Mouse (Mus musculus): Measurements from ENCODE around the gene Amacr. TPM values are rescaled to one million over a fixed set of nuclear protein-coding genes. Genes with fewer than 3 reads are reported as not detected.

Gene Amacr
- total RNA-seq (2014; rRNA removed) (5.2 and 6.3 TPM in 2 replicates), polyA plus RNA-seq (2015; fragmentation: Nextera tagmentation; extraction: Ambion mirVana) (9.8 and 11.1 TPM in 2 replicates)

DNA sequence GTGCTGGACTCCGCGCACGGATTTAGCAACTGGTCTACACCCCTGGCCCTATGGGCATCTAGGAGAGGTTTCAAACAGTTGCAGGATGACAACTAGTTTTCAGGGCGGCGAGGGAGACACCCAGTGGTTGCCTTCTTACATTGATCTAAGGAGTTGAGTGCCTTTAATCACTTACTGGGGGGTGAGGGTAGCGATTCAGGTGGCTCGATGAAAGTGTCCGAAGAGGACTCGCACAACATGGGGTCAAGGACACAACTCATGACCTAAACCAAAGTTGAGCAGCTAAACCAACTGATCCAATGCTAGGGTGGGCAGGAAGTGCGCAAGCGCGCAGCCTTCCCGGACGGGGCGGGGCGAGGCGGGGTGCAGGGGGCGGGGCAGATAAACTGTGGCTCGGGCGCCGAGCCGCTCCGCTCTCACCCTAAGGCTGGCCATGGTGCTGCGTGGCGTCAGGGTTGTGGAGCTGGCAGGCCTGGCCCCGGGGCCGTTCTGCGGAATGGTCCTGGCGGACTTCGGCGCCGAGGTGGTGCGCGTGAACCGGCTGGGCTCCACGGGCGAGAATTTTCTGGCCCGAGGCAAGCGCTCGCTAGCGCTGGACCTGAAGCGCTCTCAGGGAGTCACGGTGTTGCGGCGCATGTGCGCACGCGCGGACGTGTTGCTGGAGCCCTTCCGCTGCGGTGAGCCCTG lies at the start of gene Amacr:
Gene Amacr, plus strand, starts transcription at position 380 of the 687 bp plus-strand sequence.
- DNase-seq (ENCODE audit: low spot score) = peak; percentile 94
- Histone ChIP-seq H3K9me3 (ENCODE audit: low read length) (no peaks in the 10 kb centered on the region), H3K27ac (ENCODE audit: low read depth, low read length) (peak within 1 kb of the TSS; percentile 88), H3K4me1 (ENCODE audit: insufficient read depth, low read length) (peaks cover 7% of the 10 kb centered on the region; the same call in 1 of the 2 replicates), H3K36me3 (ENCODE audit: insufficient read depth, low read length) (no peaks in the 10 kb centered on the region), H3K27me3 (ENCODE audit: insufficient read depth, low read length) (no peaks in the 10 kb centered on the region), H3K9ac (replicated peaks; ENCODE audit: low read length, poor library complexity, severe bottlenecking) (peak within 1 kb of the TSS; percentile 67), H3K4me2 (ENCODE audit: low read depth, low read length, poor library complexity, severe bottlenecking) (peak within 1 kb of the TSS; percentile 59), H3K4me3 (ENCODE audit: low read depth, low read length) (peak within 1 kb of the TSS; percentile 62)
- WGBS = under 1% methylated on average over 52 of the region's 52 CpGs
- ATAC-seq (ENCODE audit: low FRiP score) = peak; percentile 98
- peak; percentile 73 for TF ChIP-seq CTCF (IDR thresholded peaks at IDR 0.05)

DNA sequence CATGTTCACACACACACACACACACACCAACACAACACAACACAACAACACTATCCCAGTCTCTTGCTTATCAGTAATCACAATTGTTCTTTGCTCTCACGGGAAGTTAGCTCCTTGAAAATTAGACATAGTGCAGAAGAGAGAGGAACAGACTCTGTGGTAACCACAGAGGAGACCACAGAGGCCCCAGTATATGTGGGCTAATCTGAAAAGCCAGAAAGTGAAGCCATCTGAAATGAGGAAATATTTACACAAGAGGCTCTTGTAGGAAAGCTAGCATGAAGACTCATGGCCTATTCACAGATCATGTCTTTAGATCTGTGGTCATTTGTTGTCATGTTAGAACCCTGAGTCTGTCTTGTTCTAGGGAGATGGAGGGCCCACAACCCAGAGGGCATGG lies 47.6 kb upstream of the Amacr start:
- Histone ChIP-seq H3K9ac (replicated peaks; ENCODE audit: low read length, poor library complexity, severe bottlenecking) (no peak overlapping the region), H3K4me3 (ENCODE audit: low read depth, low read length) (no peak overlapping the region), H3K27me3 (ENCODE audit: insufficient read depth, low read length) (no peaks in the 10 kb centered on the region), H3K4me1 (ENCODE audit: insufficient read depth, low read length) (no peaks in the 10 kb centered on the region), H3K27ac (ENCODE audit: low read depth, low read length) (no peak overlapping the region), H3K9me3 (ENCODE audit: low read length) (no peaks in the 10 kb centered on the region), H3K4me2 (ENCODE audit: low read depth, low read length, poor library complexity, severe bottlenecking) (no peak overlapping the region), H3K36me3 (ENCODE audit: insufficient read depth, low read length) (no peaks in the 10 kb centered on the region)
- DNase-seq (ENCODE audit: low spot score) = no peak
- WGBS = 88% methylated on average over 1 of the region's 1 CpGs
- ATAC-seq (ENCODE audit: low FRiP score) = no peak
- TF ChIP-seq CTCF (IDR thresholded peaks at IDR 0.05) = no peak

DNA sequence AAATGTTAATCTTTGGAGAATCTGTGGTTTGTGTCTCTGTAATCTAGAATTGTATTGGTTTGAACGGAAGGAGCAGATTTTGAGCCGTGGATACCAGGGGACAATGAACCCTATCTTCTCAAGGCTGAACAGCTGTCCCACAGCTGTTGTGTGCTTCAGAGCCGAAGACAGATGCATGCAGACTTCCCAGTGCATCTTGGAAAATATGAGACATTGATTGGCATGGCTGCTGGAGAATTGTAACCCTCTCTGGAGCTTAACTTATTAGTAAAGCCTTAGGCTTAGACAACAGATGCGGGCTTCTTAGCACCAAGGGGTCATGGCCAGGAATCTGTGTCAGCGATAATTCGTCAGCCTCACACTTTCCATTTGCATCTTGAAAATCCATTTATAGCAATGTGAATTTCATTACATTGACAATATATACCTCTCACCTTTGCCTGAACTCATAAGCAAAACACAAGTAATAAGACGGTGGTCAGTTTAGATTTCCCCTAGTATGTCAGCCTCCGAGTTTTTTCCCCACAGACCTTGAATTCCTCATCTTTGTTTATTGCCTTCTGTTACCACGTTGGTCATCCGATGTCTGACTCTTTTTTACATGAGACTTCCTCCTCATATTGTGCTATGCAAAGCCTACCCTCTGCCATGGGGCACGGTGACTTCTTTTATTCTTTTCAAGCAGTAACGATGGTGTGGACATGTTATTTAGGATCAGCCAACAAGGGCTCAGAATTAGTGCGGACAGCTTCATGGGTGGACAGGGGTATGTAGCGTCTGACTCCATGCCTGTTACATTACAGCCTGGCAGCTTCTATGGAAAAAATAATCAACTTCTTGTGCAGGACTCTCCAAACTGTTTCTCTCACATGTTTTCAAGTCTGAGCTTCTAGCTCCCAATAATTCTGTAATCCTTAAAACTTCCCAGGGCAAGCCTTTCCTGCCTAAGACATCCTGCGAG lies 41.1 kb upstream of the Amacr start:
- H3K9ac ChIP-seq (replicated peaks; ENCODE audit: low read length, poor library complexity, severe bottlenecking) = no peak overlapping the region

DNA sequence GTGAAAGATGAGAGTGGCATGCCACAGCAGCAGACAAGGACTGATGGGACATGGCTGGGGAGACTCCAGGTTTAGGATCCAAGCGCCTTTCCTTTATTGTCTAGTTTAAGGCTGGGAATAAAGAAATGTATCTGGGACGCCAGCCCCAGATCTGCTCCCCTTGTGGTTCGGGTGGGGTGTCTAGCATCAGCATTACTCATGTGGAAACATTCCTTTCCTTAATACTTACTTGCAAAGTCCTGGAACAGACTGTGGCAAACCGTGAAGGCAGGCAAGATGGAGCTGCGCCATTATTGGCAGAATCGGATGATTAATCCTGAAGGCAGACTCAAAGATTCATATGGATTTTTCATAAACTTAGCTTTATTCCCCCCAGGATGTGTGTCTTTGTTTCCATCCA lies 39.7 kb upstream of the Amacr start:
- Histone ChIP-seq H3K4me3 (ENCODE audit: low read depth, low read length) (no peak overlapping the region), H3K4me2 (ENCODE audit: low read depth, low read length, poor library complexity, severe bottlenecking) (no peak overlapping the region), H3K9ac (replicated peaks; ENCODE audit: low read length, poor library complexity, severe bottlenecking) (no peak overlapping the region), H3K27ac (ENCODE audit: low read depth, low read length) (no peak overlapping the region), H3K27me3 (ENCODE audit: insufficient read depth, low read length) (no peaks in the 10 kb centered on the region), H3K9me3 (ENCODE audit: low read length) (no peaks in the 10 kb centered on the region), H3K4me1 (ENCODE audit: insufficient read depth, low read length) (no peaks in the 10 kb centered on the region), H3K36me3 (ENCODE audit: insufficient read depth, low read length) (no peaks in the 10 kb centered on the region)
- TF ChIP-seq CTCF (IDR thresholded peaks at IDR 0.05) = no peak
- ATAC-seq (ENCODE audit: low FRiP score) (no peak), DNase-seq (ENCODE audit: low spot score) (no peak)
- WGBS = 71% methylated on average over 6 of the region's 6 CpGs

More for the DNA sequence above, 41.1 kb upstream of the Amacr start:
- no peaks in the 10 kb centered on the region for H3K27me3 ChIP-seq (ENCODE audit: insufficient read depth, low read length)
- WGBS = 83% methylated on average over 15 of the region's 15 CpGs
- H3K27ac ChIP-seq (ENCODE audit: low read depth, low read length) = no peak overlapping the region
- H3K36me3 ChIP-seq (ENCODE audit: insufficient read depth, low read length) = no peaks in the 10 kb centered on the region
- DNase-seq (ENCODE audit: low spot score) (no peak), ATAC-seq (ENCODE audit: low FRiP score) (no peak)
- H3K4me1 ChIP-seq (ENCODE audit: insufficient read depth, low read length) = no peaks in the 10 kb centered on the region
- no peak overlapping the region for H3K4me2 ChIP-seq (ENCODE audit: low read depth, low read length, poor library complexity, severe bottlenecking)
- TF ChIP-seq CTCF (IDR thresholded peaks at IDR 0.05) = no peak
- no peaks in the 10 kb centered on the region for H3K9me3 ChIP-seq (ENCODE audit: low read length)
- no peak overlapping the region for H3K4me3 ChIP-seq (ENCODE audit: low read depth, low read length)

DNA sequence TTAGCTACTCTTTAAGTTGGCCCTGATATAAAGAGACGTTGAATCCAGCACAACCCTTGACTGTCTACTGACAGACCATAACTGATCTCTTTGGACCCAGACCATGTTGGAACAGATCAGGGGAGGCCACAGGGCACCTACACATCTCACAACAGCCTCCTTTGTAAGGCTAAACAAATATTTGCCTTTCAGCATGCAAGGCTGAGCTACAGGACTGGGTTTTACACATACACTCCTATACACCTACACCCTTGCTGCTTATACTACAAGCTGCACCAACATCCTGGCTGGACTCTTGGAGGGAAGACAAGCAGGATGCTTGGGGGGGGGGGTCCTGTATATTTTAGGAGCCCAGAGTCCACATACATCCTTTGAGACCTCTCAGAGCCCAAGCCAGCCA lies 33.7 kb upstream of the Amacr start:
- no peaks in the 10 kb centered on the region for H3K27me3 ChIP-seq (ENCODE audit: insufficient read depth, low read length)
- H3K4me2 ChIP-seq (ENCODE audit: low read depth, low read length, poor library complexity, severe bottlenecking) = no peak overlapping the region
- no peak for TF ChIP-seq CTCF (IDR thresholded peaks at IDR 0.05)
- no peaks in the 10 kb centered on the region for H3K9me3 ChIP-seq (ENCODE audit: low read length)
- ATAC-seq (ENCODE audit: low FRiP score) = no peak
- no peak overlapping the region for H3K4me3 ChIP-seq (ENCODE audit: low read depth, low read length)
- no peaks in the 10 kb centered on the region for H3K36me3 ChIP-seq (ENCODE audit: insufficient read depth, low read length)
- DNase-seq (ENCODE audit: low spot score) = no peak
- 84% methylated on average over 1 of the region's 1 CpGs for WGBS
- H3K27ac ChIP-seq (ENCODE audit: low read depth, low read length) = no peak overlapping the region
- no peak overlapping the region for H3K9ac ChIP-seq (replicated peaks; ENCODE audit: low read length, poor library complexity, severe bottlenecking)
- H3K4me1 ChIP-seq (ENCODE audit: insufficient read depth, low read length) = no peaks in the 10 kb centered on the region
